Mouse (Mus musculus): Measurements from ENCODE around the gene Fau.

- TF ChIP-seq POLR2A (IDR thresholded peaks at IDR 0.05; ENCODE audit: extremely low read depth, insufficient read depth, low read length) (no peak), CTCF (IDR thresholded peaks at IDR 0.05; ENCODE audit: low read depth, low read length) (no peak)
Measured at GRCm38 (mm10) chr19:6104476-6104875, 46.8 kb downstream of the Fau start.
